8 mouse cellular contexts compared by ENCODE assay signal in the genomic region with DNA sequence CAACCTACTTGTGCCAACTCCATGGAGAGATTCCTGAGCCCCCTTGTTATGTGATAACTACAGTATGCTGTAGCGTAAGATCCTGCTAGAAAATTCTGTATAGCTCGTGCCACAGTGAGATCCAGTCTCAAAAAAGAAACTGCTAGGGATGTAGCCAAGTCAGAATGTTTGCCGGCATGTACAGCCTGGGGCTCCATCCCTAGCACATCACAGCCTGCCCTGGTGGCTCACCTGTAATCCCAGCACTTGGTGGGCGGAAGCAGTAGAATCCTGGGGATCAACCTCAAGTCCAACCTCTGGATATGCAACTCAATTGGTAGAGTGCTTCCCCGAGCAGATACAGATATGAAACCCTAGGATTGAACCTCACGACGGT. TPM values are rescaled to one million over a fixed set of nuclear protein-coding genes. Genes with fewer than 3 reads are reported as not detected.
DNase-seq lines count a peak whose midpoint lies in the region; ATAC-seq and TF ChIP-seq lines count a peak whose summit lies in the region.

No protein-coding gene starts in this region.

- no peaks in the 10 kb centered on the region for H3K9me3 ChIP-seq in heart, embryonic 10.5 days
- H3K9me3 ChIP-seq in liver, embryonic 13.5 days (replicated peaks), result no peaks in the 10 kb centered on the region

- peak overlapping the region; percentile 100 for H3K9ac ChIP-seq in liver, embryonic 13.5 days

- H3K4me2 ChIP-seq in liver, embryonic 13.5 days, result peak overlapping the region; percentile 94

- no peak for DNase-seq in heart, embryonic 10.5 days (ENCODE audit: low spot score)
- no peak for DNase-seq in heart, adult 9 months (ENCODE audit: low spot score in 2 of 2)
- no peak for DNase-seq in liver, embryonic 13.5 days
- DNase-seq in ovary, postnatal 10 days (ENCODE audit: low spot score), result no peak
- DNase-seq in left cerebral cortex, adult 8-10 months (ENCODE audit: low spot score in 2 of 2), result no peak
- DNase-seq in right cerebral cortex, postnatal 14 days, result no peak

- H3K79me3 ChIP-seq in C2C12 (ENCODE audit: low read depth), result peaks cover 43% of the 10 kb centered on the region

- H3K27ac ChIP-seq in heart, embryonic 10.5 days, result peak overlapping the region; percentile 100
- H3K27ac ChIP-seq in liver, embryonic 13.5 days, result peak overlapping the region; percentile 100

- peaks cover 7% of the 10 kb centered on the region; the same call in 1 of the 2 replicates for H3K36me3 ChIP-seq in heart, embryonic 10.5 days
- peaks cover 7% of the 10 kb centered on the region for H3K36me3 ChIP-seq in C2C12 (ENCODE audit: control insufficient read depth, insufficient read depth)
- peaks cover 13% of the 10 kb centered on the region for H3K36me3 ChIP-seq in liver, embryonic 13.5 days

- ATAC-seq in erythroid progenitor cell, adult 5-6 weeks (replicated peaks; ENCODE audit: low FRiP score, poor library complexity, severe bottlenecking), result peak; percentile 40
- no peak; the same call in 1 of the 2 replicates for ATAC-seq in liver, embryonic 13.5 days (ENCODE audit: low read depth)

- H3ac ChIP-seq in C2C12 (ENCODE audit: control insufficient read depth, insufficient read length, low read depth), result peak overlapping the region; percentile 79

- WGBS in heart, embryonic 10.5 days, result 10% methylated on average over 7 of the region's 7 CpGs
- 11% methylated on average over 7 of the region's 7 CpGs for WGBS in liver, embryonic 13.5 days (ENCODE audit: insufficient replicate concordance)

- peaks cover 33% of the 10 kb centered on the region for H3K4me1 ChIP-seq in heart, embryonic 10.5 days
- H3K4me1 ChIP-seq in liver, embryonic 13.5 days (replicated peaks), result peaks cover 64% of the 10 kb centered on the region

- H3K4me3 ChIP-seq in heart, embryonic 10.5 days, result peak overlapping the region; percentile 99
- peak overlapping the region; percentile 60 for H3K4me3 ChIP-seq in C2C12 (ENCODE audit: insufficient read depth, poor library complexity, severe bottlenecking)
- peak overlapping the region; percentile 99 for H3K4me3 ChIP-seq in liver, embryonic 13.5 days (replicated peaks)

- no peaks in the 10 kb centered on the region; the same call in 1 of the 2 replicates for H3K27me3 ChIP-seq in heart, embryonic 10.5 days (ENCODE audit: insufficient read depth, poor library complexity, severe bottlenecking)
- peaks cover 4% of the 10 kb centered on the region for H3K27me3 ChIP-seq in C2C12 (ENCODE audit: control insufficient read depth, insufficient read depth, insufficient read length)
- no peaks in the 10 kb centered on the region for H3K27me3 ChIP-seq in liver, embryonic 13.5 days

- no peak for TF ChIP-seq CTCF in C2C12 (IDR thresholded peaks at IDR 0.05; ENCODE audit: control insufficient read depth, insufficient read depth, insufficient read length)

- H3K79me2 ChIP-seq in C2C12 (ENCODE audit: control insufficient read depth, insufficient read depth), result peaks cover 53% of the 10 kb centered on the region

TF ChIP-seq in C2C12, 6 proteins besides CTCF, POLR2A, EP300 and RAD21:
- TF ChIP-seq USF1 (IDR thresholded peaks at IDR 0.05; ENCODE audit: low read depth), result no peak
- no peak for TF ChIP-seq MYOD1 (IDR thresholded peaks at IDR 0.05; ENCODE audit: control insufficient read depth, insufficient read length, low read depth)
- TF ChIP-seq CEBPB (IDR thresholded peaks at IDR 0.05; ENCODE audit: low read depth), result no peak
- no peak for TF ChIP-seq FOSL1 (IDR thresholded peaks at IDR 0.05; ENCODE audit: insufficient read depth, low read length, poor library complexity, severe bottlenecking)
- TF ChIP-seq MAX (IDR thresholded peaks at IDR 0.05), result no peak
- TF ChIP-seq MYOG (IDR thresholded peaks at IDR 0.05; ENCODE audit: control insufficient read depth, extremely low read depth, insufficient read length), result no peak
TF ChIP-seq in C2C12: peak in this region for 0.

RNA-seq across cellular contexts. Expression of gene Rac1, which starts 0.5 kb away (rescaled TPM):
- 369 and 431 TPM in 2 replicates for polyA plus RNA-seq in heart, embryonic 10.5 days (2016; fragmentation: Nextera tagmentation; extraction: Ambion mirVana)
- polyA plus RNA-seq in C2C12 (2012; fragmentation: generic; extraction: Trizol), result 256 TPM
- total RNA-seq in erythroid progenitor cell, adult 5-6 weeks (2015; ENCODE audit: low replicate concordance), result 195 and 254 TPM in 2 replicates
- total RNA-seq in erythroid progenitor cell, adult 5-6 weeks (2017; ENCODE audit: low replicate concordance), result 40.0 and 104 TPM in 2 replicates
- polyA plus RNA-seq in liver, embryonic 13.5 days (2015; fragmentation: Nextera tagmentation; extraction: Ambion mirVana), result 178 and 188 TPM in 2 replicates
- 100 to 1,000 TPM; 369 to 406 (median 382) TPM for total RNA-seq in left cerebral cortex, adult 8-10 months (2022)
